Mouse (Mus musculus) adrenal gland, adult 2 months (tissue): Measurements from ENCODE around the gene Aspa. TPM values are rescaled to one million over a fixed set of nuclear protein-coding genes. Genes with fewer than 3 reads are reported as not detected.
"Not testable (repeated sequence)": the region's sequence is repeated elsewhere in the genome, so short reads cannot be mapped to it uniquely, and the experiment has no call there.

ENCODE experiments used
- DNase-seq: peaks from one replicate; pipeline ENCODE4 v3.0.0; 2021
- long read RNA-seq: library from polyadenylated mRNA; stranded (forward); transcript quantifications from one replicate; pipeline ENCODE4 v2.0.0, GENCODE M21; 2021
- polyA plus RNA-seq: library from polyadenylated mRNA; depleted of rRNA; stranded (reverse); fragments of >200 nt; gene quantifications from 2 replicates; pipeline ENCODE4 v1.2.3, GENCODE M21; 2012; rRNA removed
- total RNA-seq, 2 experiments: library from RNA; stranded (reverse); gene quantifications; 2 replicates each; pipeline ENCODE4 v1.2.3; 2021

Gene Aspa
- total RNA-seq (10 to 100 TPM; 12.9 to 27.6 TPM), polyA plus RNA-seq (0.48 and 0.59 TPM in 2 replicates)
- long read RNA-seq, transcript Aspa-201 (6 exons, 1,530 nt): major isoform, 13 of 16 reads
- long read RNA-seq, partial matches to known transcripts: 0 of 16 reads
- long read RNA-seq, other reads (novel, unspliced or antisense): 3 of 16 reads

- DNase-seq: no peak
Observed at GRCm38 (mm10) chr11:73329442-73329841, at the start of gene Aspa, which contains the start of the genes Gm49340 and Spata22. Aspa (minus strand) TSS chr11:73329596. Gm49340 (plus strand) TSS chr11:73329741. Spata22 (plus strand) TSS chr11:73329741.

- DNase-seq: no peak
Observed at GRCm38 (mm10) chr11:73370946-73371345, 41.5 kb upstream of the Aspa start, which contains the start of gene Olfr376. Olfr376 (plus strand) TSS chr11:73371246.

GRCm38 (mm10) chr11:73350483-73350882 is 21.1 kb upstream of the Aspa start, which contains the start of gene Olfr20:
Olfr20 (plus strand) TSS chr11:73350783.
- DNase-seq: no peak

- no peak for DNase-seq
Observed at GRCm38 (mm10) chr11:73336919-73337318, 7.5 kb upstream of the Aspa start.

GRCm38 (mm10) chr11:73333357-73333756 is 4.0 kb upstream of the Aspa start:
- DNase-seq: no peak

- DNase-seq: no peak
Observed at GRCm38 (mm10) chr11:73327361-73327760, 2.0 kb downstream of the Aspa start.

- DNase-seq: peak; percentile 38
Observed at GRCm38 (mm10) chr11:73326485-73326886, 2.9 kb downstream of the Aspa start.

GRCm38 (mm10) chr11:73323906-73324830 is 5.2 kb downstream of the Aspa start:
- no peak for DNase-seq

GRCm38 (mm10) chr11:73321064-73321463 is 8.3 kb downstream of the Aspa start:
- DNase-seq: not testable (repeated sequence)

GRCm38 (mm10) chr11:73318581-73318980 is 10.8 kb downstream of the Aspa start:
- not testable (repeated sequence) for DNase-seq

- no peak for DNase-seq
Observed at GRCm38 (mm10) chr11:73315961-73316360, 13.4 kb downstream of the Aspa start.

- DNase-seq: no peak
Observed at GRCm38 (mm10) chr11:73303123-73303522, 26.3 kb downstream of the Aspa start.

GRCm38 (mm10) chr11:73289621-73290020 is 39.8 kb downstream of the Aspa start:
- DNase-seq: no peak

- no peak for DNase-seq
Observed at GRCm38 (mm10) chr11:73284351-73284750, 45.0 kb downstream of the Aspa start.

GRCm38 (mm10) chr11:73283926-73284325 is 45.5 kb downstream of the Aspa start:
- no peak for DNase-seq

- no peak for DNase-seq
Observed at GRCm38 (mm10) chr11:73283369-73283768, 46.0 kb downstream of the Aspa start.

GRCm38 (mm10) chr11:73281528-73282027 is 47.8 kb downstream of the Aspa start:
- DNase-seq: peak; percentile 43

GRCm38 (mm10) chr11:73280710-73281109 is 48.7 kb downstream of the Aspa start:
- no peak for DNase-seq

GRCm38 (mm10) chr11:73274821-73275220 is 54.6 kb downstream of the Aspa start:
- DNase-seq: no peak

GRCm38 (mm10) chr11:73267267-73267666 is 62.1 kb downstream of the Aspa start, which contains the start of gene Trpv3:
Trpv3 (plus strand) TSS chr11:73267388.
- no peak for DNase-seq

GRCm38 (mm10) chr11:73261385-73261784 is 68.0 kb downstream of the Aspa start:
- DNase-seq: no peak

GRCm38 (mm10) chr11:73260457-73260856 is 68.9 kb downstream of the Aspa start:
- no peak for DNase-seq

- DNase-seq: peak; percentile 9
Observed at GRCm38 (mm10) chr11:73258664-73259063, 70.7 kb downstream of the Aspa start.
